Mouse (Mus musculus): ENCODE results near the gene Scimp. TPM values are rescaled to one million over a fixed set of nuclear protein-coding genes. Genes with fewer than 3 reads are reported as not detected.
"Not testable (repeated sequence)": the region's sequence is repeated elsewhere in the genome, so short reads cannot be mapped to it uniquely, and the experiment has no call there.

Gene Scimp
- total and polyA plus RNA-seq, 3 experiments, result not detected

- Histone ChIP-seq H3K4me3 (ENCODE audit: low read depth, low read length) (no peak overlapping the region), H3K36me3 (replicated peaks) (no peaks in the 10 kb centered on the region), H3K9me3 (replicated peaks) (no peaks in the 10 kb centered on the region), H3K27me3 (ENCODE audit: insufficient read depth, low read length) (peaks cover 48% of the 10 kb centered on the region), H3K4me1 (ENCODE audit: insufficient read depth, low read depth, low read length) (peaks cover 6% of the 10 kb centered on the region; the same call in 1 of the 2 replicates)
- ATAC-seq (ENCODE audit: extremely low read depth, insufficient number of reproducible peaks, low FRiP score, poor library complexity, severe bottlenecking) (no peak), DNase-seq (ENCODE audit: low spot score) (no peak)
- TF ChIP-seq TAL1 (conservative IDR thresholded peaks at IDR 0.05; ENCODE audit: low read depth, low read length), result no peak
These were observed 23.3 kb downstream of the Scimp start for GRCm38 (mm10) chr11:70788972-70789655.

- Histone ChIP-seq H3K9me3 (replicated peaks) (no peaks in the 10 kb centered on the region), H3K27me3 (ENCODE audit: insufficient read depth, low read length) (peaks cover 48% of the 10 kb centered on the region), H3K36me3 (replicated peaks) (no peaks in the 10 kb centered on the region), H3K4me1 (ENCODE audit: insufficient read depth, low read depth, low read length) (peaks cover 6% of the 10 kb centered on the region; the same call in 1 of the 2 replicates), H3K4me3 (ENCODE audit: low read depth, low read length) (no peak overlapping the region)
- ATAC-seq (ENCODE audit: extremely low read depth, insufficient number of reproducible peaks, low FRiP score, poor library complexity, severe bottlenecking) (no peak), DNase-seq (ENCODE audit: low spot score) (no peak)
- TF ChIP-seq CTCF (IDR thresholded peaks at IDR 0.05; ENCODE audit: low read depth, low read length), result no peak
- no peak for TF ChIP-seq TAL1 (conservative IDR thresholded peaks at IDR 0.05; ENCODE audit: low read depth, low read length)
- TF ChIP-seq GATA1 (IDR thresholded peaks at IDR 0.05; ENCODE audit: borderline replicate concordance, low read length), result no peak
These were observed 25.3 kb downstream of the Scimp start for GRCm38 (mm10) chr11:70787052-70787451.

DNA sequence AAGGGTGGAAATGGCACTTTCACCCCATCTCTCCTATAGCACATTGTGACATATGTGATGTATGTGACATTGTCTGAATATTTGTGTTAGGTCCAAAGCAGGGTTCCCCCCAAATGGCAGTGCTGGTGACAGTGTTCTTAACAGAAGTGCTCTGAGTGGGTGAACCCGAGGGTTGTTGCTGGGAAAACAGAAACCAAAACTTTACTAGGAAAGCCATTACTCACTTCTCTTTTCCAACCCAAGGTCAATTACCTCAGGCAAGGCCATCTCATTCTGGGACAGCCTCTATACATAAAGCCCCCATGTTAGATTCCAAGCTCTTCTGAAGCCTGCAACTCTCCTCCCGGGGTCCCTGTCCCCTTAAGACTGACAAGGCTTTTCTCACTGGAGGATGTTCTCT lies 26.5 kb downstream of the Scimp start:
- no peak for ATAC-seq (ENCODE audit: extremely low read depth, insufficient number of reproducible peaks, low FRiP score, poor library complexity, severe bottlenecking)
- DNase-seq (ENCODE audit: low spot score), result no peak
- no peak for TF ChIP-seq TAL1 (conservative IDR thresholded peaks at IDR 0.05; ENCODE audit: low read depth, low read length)
- TF ChIP-seq CTCF (IDR thresholded peaks at IDR 0.05; ENCODE audit: low read depth, low read length), result no peak
- TF ChIP-seq POLR2AphosphoS5 (IDR thresholded peaks at IDR 0.05; ENCODE audit: insufficient replicate concordance, low read depth, low read length), result no peak
- no peak for TF ChIP-seq GATA2 (IDR thresholded peaks at IDR 0.05; ENCODE audit: borderline replicate concordance, low read depth, low read length)
- TF ChIP-seq GATA1 (IDR thresholded peaks at IDR 0.05; ENCODE audit: borderline replicate concordance, low read length), result no peak
- Histone ChIP-seq H3K27me3 (ENCODE audit: insufficient read depth, low read length) (peaks cover 39% of the 10 kb centered on the region), H3K36me3 (replicated peaks) (no peaks in the 10 kb centered on the region), H3K4me1 (ENCODE audit: insufficient read depth, low read depth, low read length) (peaks cover 6% of the 10 kb centered on the region; the same call in 1 of the 2 replicates), H3K4me3 (ENCODE audit: low read depth, low read length) (no peak overlapping the region), H3K9me3 (replicated peaks) (no peaks in the 10 kb centered on the region)

DNA sequence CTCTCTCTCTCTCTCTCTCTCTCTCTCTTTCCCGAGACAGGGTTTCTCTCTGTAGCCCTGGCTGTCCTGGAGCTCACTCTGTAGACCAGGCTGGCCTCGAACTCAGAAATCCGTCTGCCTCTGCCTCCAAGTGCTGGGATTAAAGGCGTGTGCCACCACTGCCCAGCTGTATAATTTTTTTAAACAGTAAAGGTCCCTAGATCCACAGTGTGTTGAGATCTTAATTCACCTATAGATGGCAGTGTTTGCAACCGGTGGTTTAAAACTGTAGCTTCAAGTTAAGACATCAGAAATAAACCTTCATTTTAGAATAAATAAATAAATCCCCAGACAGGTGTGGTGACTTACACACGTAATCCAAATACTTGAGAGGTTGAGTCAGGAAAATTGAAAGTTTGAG lies 34.3 kb downstream of the Scimp start:
- peak; percentile 31 for DNase-seq (ENCODE audit: low spot score)

GRCm38 (mm10) chr11:70777634-70778033 lies 34.8 kb downstream of the Scimp start:
- peaks cover 2% of the 10 kb centered on the region; the same call in 1 of the 2 replicates for H3K27me3 ChIP-seq (ENCODE audit: insufficient read depth, low read length)
- DNase-seq (ENCODE audit: low spot score) (no peak), ATAC-seq (ENCODE audit: extremely low read depth, insufficient number of reproducible peaks, low FRiP score, poor library complexity, severe bottlenecking) (no peak)
- no peak overlapping the region for H3K4me3 ChIP-seq (ENCODE audit: low read depth, low read length)
- H3K36me3 ChIP-seq (replicated peaks), result peaks cover 15% of the 10 kb centered on the region
- TF ChIP-seq GATA1 (IDR thresholded peaks at IDR 0.05; ENCODE audit: borderline replicate concordance, low read length) (no peak), POLR2AphosphoS5 (IDR thresholded peaks at IDR 0.05; ENCODE audit: insufficient replicate concordance, low read depth, low read length) (no peak), TAL1 (conservative IDR thresholded peaks at IDR 0.05; ENCODE audit: low read depth, low read length) (no peak), CTCF (IDR thresholded peaks at IDR 0.05; ENCODE audit: low read depth, low read length) (no peak), GATA2 (IDR thresholded peaks at IDR 0.05; ENCODE audit: borderline replicate concordance, low read depth, low read length) (no peak)
- H3K4me1 ChIP-seq (ENCODE audit: insufficient read depth, low read depth, low read length), result peaks cover 12% of the 10 kb centered on the region
- H3K9me3 ChIP-seq (replicated peaks), result no peaks in the 10 kb centered on the region

More for the DNA sequence above, 34.3 kb downstream of the Scimp start:
- not testable (repeated sequence) for H3K27me3 ChIP-seq (ENCODE audit: insufficient read depth, low read length); H3K4me3 ChIP-seq (ENCODE audit: low read depth, low read length); H3K9me3 ChIP-seq (replicated peaks); ATAC-seq (ENCODE audit: extremely low read depth, insufficient number of reproducible peaks, low FRiP score, poor library complexity, severe bottlenecking)
- Histone ChIP-seq H3K36me3 (replicated peaks) (peaks cover 14% of the 10 kb centered on the region), H3K4me1 (ENCODE audit: insufficient read depth, low read depth, low read length) (peaks cover 12% of the 10 kb centered on the region)

DNA sequence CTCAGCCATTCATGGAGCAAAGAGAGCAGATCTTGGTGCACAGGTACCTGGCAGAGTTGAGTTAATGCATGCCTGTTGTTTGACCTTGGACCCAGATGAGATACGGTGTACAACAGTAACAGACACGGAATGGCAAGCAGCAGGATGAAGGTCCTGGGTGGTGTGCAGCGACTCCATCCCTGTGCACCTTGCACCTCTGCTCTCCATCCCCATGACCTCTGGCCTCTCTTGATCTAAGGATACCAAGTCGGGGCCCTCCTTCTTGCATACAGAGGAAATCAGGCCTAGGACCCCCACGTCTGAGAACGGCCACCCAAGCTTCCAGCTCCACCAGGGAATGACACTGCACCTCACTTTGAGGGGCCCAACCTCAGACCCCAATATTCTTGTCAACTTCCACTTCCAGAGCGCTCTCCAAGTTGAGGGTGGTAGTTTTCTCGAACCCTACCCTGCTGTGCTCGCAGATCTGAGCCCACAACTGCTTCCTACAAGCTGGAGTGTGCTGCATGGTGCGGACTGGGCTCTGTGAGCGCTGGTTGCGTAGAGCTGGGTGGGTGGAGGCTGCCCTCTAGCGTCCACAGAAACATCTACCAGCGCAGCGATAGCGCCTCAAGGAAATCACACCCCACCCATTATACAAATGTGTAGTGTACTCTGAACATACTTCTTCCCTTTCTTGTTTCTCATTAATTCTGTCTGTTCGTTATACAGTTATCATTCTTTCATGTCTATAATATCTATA lies 35.4 kb downstream of the Scimp start:
- ATAC-seq (ENCODE audit: extremely low read depth, insufficient number of reproducible peaks, low FRiP score, poor library complexity, severe bottlenecking) (peak; percentile 70), DNase-seq (ENCODE audit: low spot score) (peak; percentile 53)
- Histone ChIP-seq H3K4me3 (ENCODE audit: low read depth, low read length) (no peak overlapping the region; the same call in 1 of the 2 replicates), H3K36me3 (replicated peaks) (peaks cover 21% of the 10 kb centered on the region), H3K4me1 (ENCODE audit: insufficient read depth, low read depth, low read length) (peaks cover 12% of the 10 kb centered on the region), H3K9me3 (replicated peaks) (no peaks in the 10 kb centered on the region), H3K27me3 (ENCODE audit: insufficient read depth, low read length) (peaks cover 2% of the 10 kb centered on the region; the same call in 1 of the 2 replicates)
- TF ChIP-seq TAL1 (conservative IDR thresholded peaks at IDR 0.05; ENCODE audit: low read depth, low read length) (no peak), GATA1 (IDR thresholded peaks at IDR 0.05; ENCODE audit: borderline replicate concordance, low read length) (no peak), CTCF (IDR thresholded peaks at IDR 0.05; ENCODE audit: low read depth, low read length) (peak; percentile 78; the same call in 1 of the 2 replicates)
